21 mouse cellular contexts compared by ENCODE assay signal in the genomic region with DNA sequence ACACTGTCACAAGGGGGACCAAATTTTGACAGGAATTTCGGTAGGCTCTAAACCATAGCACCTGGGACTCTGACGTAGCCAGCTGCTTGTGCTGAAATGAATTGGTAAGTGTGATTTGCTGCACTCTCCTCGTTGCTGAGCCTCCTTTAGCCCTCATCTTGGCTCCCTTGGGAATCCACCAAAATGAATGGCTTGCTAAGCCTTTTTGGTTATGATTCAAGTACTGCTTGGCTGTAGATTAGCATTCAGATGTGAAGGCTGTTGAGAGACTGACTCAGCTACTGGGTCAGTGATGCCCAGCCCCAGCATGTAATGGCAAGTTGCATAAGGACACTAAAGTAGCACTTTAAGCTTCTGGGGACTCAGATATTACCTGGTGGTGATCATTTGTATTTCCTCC. TPM values are rescaled to one million over a fixed set of nuclear protein-coding genes. Genes with fewer than 3 reads are reported as not detected.
DNase-seq lines count a peak whose midpoint lies in the region; ATAC-seq and TF ChIP-seq lines count a peak whose summit lies in the region.
"Had no signal": no experiment of that assay in that cellular context is flagged by ENCODE, and none has a peak within 500 bp of the region (broad histone marks: within the 10 kb centered on the region; RNA-seq: fewer than 3 reads in every experiment).

No protein-coding gene starts in this region.

- DNase-seq in heart, adult 11 months: peak; percentile 66
- no peak for DNase-seq in heart, postnatal 25 days (ENCODE audit: low spot score)
- DNase-seq in 3134 (ENCODE audit: extremely low read depth, insufficient read length, low spot score) (peak; percentile 38), MEL (ENCODE audit: low read depth, low spot score) (peak; percentile 30)
- DNase-seq in left cerebral cortex, adult 8-10 months (ENCODE audit: low spot score in 2 of 2): no peak
- DNase-seq in thymus, postnatal 25 days: no peak
- DNase-seq in kidney, adult 11 months: no peak
- DNase-seq: cerebellum, adult 9-10 months; gastrocnemius, postnatal 10 days; heart, adult 2 months; heart, postnatal 36 days; kidney, postnatal 4 days; layer of hippocampus, adult 9-11 months; lung, embryonic 14.5 days had no signal

- intact Hi-C loops in heart, postnatal 25 days (cut with DNase I): no loop called here

- H3K27me3 ChIP-seq in MEL (ENCODE audit: control insufficient read depth in 1 of 2, insufficient read depth in 2 of 2, low read length in 2 of 2): no peaks in the 10 kb centered on the region
- H3K27me3 ChIP-seq in intestine, embryonic 16.5 days (replicated peaks; ENCODE audit: control insufficient read depth, insufficient read depth, low read length): no peaks in the 10 kb centered on the region
- H3K27me3 ChIP-seq: hindbrain, embryonic 13.5 days; kidney, embryonic 15.5 days; megakaryocyte, embryonic 14.5 days had no signal

- H3K4me3 ChIP-seq in MEL (ENCODE audit: control insufficient read depth in 1 of 2, insufficient read depth in 1 of 2, low read depth in 2 of 2, low read length in 2 of 2): no peak overlapping the region
- H3K4me3 ChIP-seq in intestine, embryonic 16.5 days (ENCODE audit: low read length): no peak overlapping the region
- H3K4me3 ChIP-seq: heart, adult 2 months; hindbrain, embryonic 13.5 days; kidney, embryonic 15.5 days; megakaryocyte, embryonic 14.5 days had no signal

- 69% methylated on average over 3 of the region's 3 CpGs for WGBS in intestine, embryonic 16.5 days

- no peak for TF ChIP-seq RAD21 in MEL (IDR thresholded peaks at IDR 0.05; ENCODE audit: low read depth, low read length)

- H3K9ac ChIP-seq in MEL (ENCODE audit: control insufficient read depth, low read depth, low read length, poor library complexity, severe bottlenecking): no peak overlapping the region
- H3K9ac ChIP-seq in intestine, embryonic 16.5 days (ENCODE audit: low read depth, low read length): no peak overlapping the region
- H3K9ac ChIP-seq: hindbrain, embryonic 13.5 days; kidney, embryonic 15.5 days; liver, embryonic 14.5 days; lung, embryonic 14.5 days had no signal

- no peak for TF ChIP-seq POLR2A in MEL (IDR thresholded peaks at IDR 0.05; ENCODE audit: control insufficient read depth in 1 of 2, insufficient read depth in 1 of 2, low read depth in 1 of 2, low read length in 2 of 2, poor library complexity in 1 of 2)

- H3K36me3 ChIP-seq in MEL (ENCODE audit: control insufficient read depth in 1 of 2, insufficient read depth in 2 of 2, low read length in 2 of 2): peaks cover 0 to 32% of the 10 kb centered on the region in 2 experiments; a peak in 2 of 4 replicates
- no peaks in the 10 kb centered on the region for H3K36me3 ChIP-seq in intestine, embryonic 16.5 days (ENCODE audit: control insufficient read depth, insufficient read depth, low read length)
- H3K36me3 ChIP-seq: hindbrain, embryonic 13.5 days; kidney, embryonic 15.5 days had no signal

- H3K9me3 ChIP-seq in MEL (replicated peaks; ENCODE audit: insufficient read depth, low read length): no peaks in the 10 kb centered on the region
- H3K9me3 ChIP-seq in intestine, embryonic 16.5 days (ENCODE audit: control insufficient read depth, low read length): no peaks in the 10 kb centered on the region
- H3K9me3 ChIP-seq: hindbrain, embryonic 13.5 days; kidney, embryonic 15.5 days had no signal

- ATAC-seq in intestine, embryonic 16.5 days: no peak
- ATAC-seq: forebrain, embryonic 14.5 days; midbrain, embryonic 16.5 days had no signal

- peaks cover 11 to 39% of the 10 kb centered on the region in 2 experiments for H3K4me1 ChIP-seq in MEL (ENCODE audit: control insufficient read depth in 1 of 2, insufficient read depth in 2 of 2, low read length in 2 of 2)
- H3K4me1 ChIP-seq in intestine, embryonic 16.5 days (ENCODE audit: control insufficient read depth, insufficient read depth, low read length): peaks cover 6% of the 10 kb centered on the region

- no peak for TF ChIP-seq EP300 in MEL (IDR thresholded peaks at IDR 0.05; ENCODE audit: low read depth in 1 of 2, low read length in 2 of 2)

- no peak for TF ChIP-seq CTCF in MEL (IDR thresholded peaks at IDR 0.05 in 2 of 3, conservative IDR thresholded peaks at IDR 0.05 in 1 of 3; ENCODE audit: control insufficient read depth in 1 of 3, insufficient read depth in 1 of 3, low read depth in 2 of 3, low read length in 3 of 3, poor library complexity in 1 of 3, severe bottlenecking in 1 of 3)

- H3K27ac ChIP-seq in MEL (ENCODE audit: control insufficient read depth, low read depth, low read length): no peak overlapping the region
- H3K27ac ChIP-seq in intestine, embryonic 16.5 days (ENCODE audit: low read length): peak overlapping the region; percentile 56
- H3K27ac ChIP-seq: heart, adult 2 months; hindbrain, embryonic 13.5 days; kidney, embryonic 15.5 days; liver, embryonic 14.5 days had no signal

- no peaks in the 10 kb centered on the region for H3K79me2 ChIP-seq in MEL (ENCODE audit: control insufficient read depth, insufficient read depth, low read length, poor library complexity)

- no peak overlapping the region for H3K4me2 ChIP-seq in intestine, embryonic 16.5 days (ENCODE audit: low read depth, low read length)
- H3K4me2 ChIP-seq: hindbrain, embryonic 13.5 days; kidney, embryonic 15.5 days; lung, embryonic 14.5 days had no signal

TF ChIP-seq in MEL, 35 proteins besides CTCF, POLR2A, EP300 and RAD21:
- TF ChIP-seq MYC (IDR thresholded peaks at IDR 0.05; ENCODE audit: low read depth, low read length): no peak
- TF ChIP-seq MEF2A (IDR thresholded peaks at IDR 0.05; ENCODE audit: extremely low read depth, insufficient replicate concordance, low read depth, low read length, poor library complexity, severe bottlenecking): no peak
- TF ChIP-seq TAL1 (IDR thresholded peaks at IDR 0.05; ENCODE audit: low read length): no peak
- no peak for TF ChIP-seq NELFE (IDR thresholded peaks at IDR 0.05; ENCODE audit: low read depth, low read length)
- TF ChIP-seq MAZ (IDR thresholded peaks at IDR 0.05; ENCODE audit: low read depth, low read length): no peak
- TF ChIP-seq ZC3H11A (IDR thresholded peaks at IDR 0.05; ENCODE audit: low read depth, low read length): no peak
- no peak for TF ChIP-seq CHD1 (IDR thresholded peaks at IDR 0.05; ENCODE audit: low read depth, low read length)
- no peak for TF ChIP-seq UBTF (IDR thresholded peaks at IDR 0.05; ENCODE audit: borderline replicate concordance, insufficient read depth, low read depth, low read length)
- TF ChIP-seq POLR2AphosphoS2 (IDR thresholded peaks at IDR 0.05; ENCODE audit: low read length): no peak
- TF ChIP-seq SIN3A (IDR thresholded peaks at IDR 0.05; ENCODE audit: low read length): no peak
- TF ChIP-seq TBP (IDR thresholded peaks at IDR 0.05; ENCODE audit: low read depth, low read length): no peak
- no peak for TF ChIP-seq GABPA (IDR thresholded peaks at IDR 0.05; ENCODE audit: low read depth, low read length)
- TF ChIP-seq BHLHE40 (IDR thresholded peaks at IDR 0.05; ENCODE audit: borderline replicate concordance, low read depth, low read length): no peak
- no peak for TF ChIP-seq USF2 (IDR thresholded peaks at IDR 0.05; ENCODE audit: borderline replicate concordance in 1 of 2, insufficient read depth in 1 of 2, low read depth in 1 of 2, low read length in 2 of 2)
- no peak for TF ChIP-seq GATA1 (IDR thresholded peaks at IDR 0.05; ENCODE audit: low read depth, low read length)
- TF ChIP-seq SMC3 (IDR thresholded peaks at IDR 0.05; ENCODE audit: low read depth, low read length): no peak
- TF ChIP-seq CHD2 (IDR thresholded peaks at IDR 0.05; ENCODE audit: low read length): no peak
- TF ChIP-seq MYB (IDR thresholded peaks at IDR 0.05; ENCODE audit: low read depth, low read length): no peak
- TF ChIP-seq ZKSCAN1 (IDR thresholded peaks at IDR 0.05; ENCODE audit: low read depth, low read length): no peak

RNA-seq across cellular contexts. Expression of gene Rcbtb2, which starts 12.2 kb away (rescaled TPM):
- total RNA-seq in heart, postnatal 25 days (2021): 10 to 100 TPM; 20.4 to 22.9 TPM
- 5.4 and 8.6 TPM in 2 replicates for total RNA-seq in MEL (2012; rRNA removed)
- polyA plus RNA-seq in MEL (2012; ENCODE audit: insufficient read depth in 1 of 2, insufficient read length in 2 of 2, low read depth in 1 of 2, low replicate concordance in 2 of 2, missing spikeins in 1 of 2): 10 to 100 TPM in 1 of 2 experiments, not detected in 1; 13.8 TPM
- 55.5 and 62.2 TPM in 2 replicates for polyA plus RNA-seq in intestine, embryonic 16.5 days (2015; fragmentation: Nextera tagmentation; extraction: Ambion mirVana)
- total RNA-seq in left cerebral cortex, adult 8-10 months (2022): 10 to 100 TPM; 19.7 to 25.8 (median 23.6) TPM

Comparison
In these comparisons a context has a peak if more than half of its experiments do, and no peak if none do; other contexts are left out.
1. DNase-seq: peak in heart, adult 11 months (single experiment), 3134 (single experiment) and MEL (single experiment); none in heart, postnatal 25 days (single experiment), left cerebral cortex, adult 8-10 months (0 of 2), thymus, postnatal 25 days (single experiment) and kidney, adult 11 months (single experiment).